Mouse (Mus musculus): ENCODE data around the gene Gm42372. TPM values are rescaled to one million over a fixed set of nuclear protein-coding genes. Genes with fewer than 3 reads are reported as not detected.
"Not testable (repeated sequence)": the region's sequence is repeated elsewhere in the genome, so short reads cannot be mapped to it uniquely, and the experiment has no call there.

Gm42372 gene
- polyA plus RNA-seq, 1 experiment from 2014 or later, result 0.14 TPM

GRCm38 (mm10) chr7:16947959-16948361 is 34.9 kb upstream of the Gm42372 start:
- no peaks in the 10 kb centered on the region for H3K36me3 ChIP-seq
- peaks cover 48% of the 10 kb centered on the region for H3K27me3 ChIP-seq (replicated peaks)
- H3K4me1 ChIP-seq (replicated peaks), result peaks cover 51% of the 10 kb centered on the region
- 0 out of 2 replicates have a peak, but pooled peaks have one; percentile 19 for ATAC-seq (ENCODE audit: insufficient number of reproducible peaks, low FRiP score)
- H3K9me3 ChIP-seq (replicated peaks), result no peaks in the 10 kb centered on the region
- no peak overlapping the region for H3K27ac ChIP-seq (ENCODE audit: poor library complexity, severe bottlenecking)
- 2% methylated on average over 4 of the region's 4 CpGs for WGBS
- peak overlapping the region; percentile 96 for H3K4me2 ChIP-seq
- H3K4me3 ChIP-seq, result 0 out of 2 replicates have a peak overlapping the region, but pooled peaks have one; percentile 63
- no peak overlapping the region for H3K9ac ChIP-seq

GRCm38 (mm10) chr7:16948923-16949458 is 33.9 kb upstream of the Gm42372 start:
- WGBS, result 56% methylated on average over 8 of the region's 8 CpGs
- Histone ChIP-seq H3K27ac (ENCODE audit: poor library complexity, severe bottlenecking) (no peak overlapping the region), H3K4me3 (no peak overlapping the region), H3K36me3 (no peaks in the 10 kb centered on the region), H3K9me3 (replicated peaks) (no peaks in the 10 kb centered on the region), H3K4me1 (replicated peaks) (peaks cover 49% of the 10 kb centered on the region), H3K4me2 (no peak overlapping the region), H3K9ac (no peak overlapping the region), H3K27me3 (replicated peaks) (peaks cover 48% of the 10 kb centered on the region)
- no peak for ATAC-seq (ENCODE audit: insufficient number of reproducible peaks, low FRiP score)

GRCm38 (mm10) chr7:16949908-16950841 is 32.7 kb upstream of the Gm42372 start:
- no peak overlapping the region for H3K27ac ChIP-seq (ENCODE audit: poor library complexity, severe bottlenecking)
- ATAC-seq (ENCODE audit: insufficient number of reproducible peaks, low FRiP score), result peak; percentile 48
- peaks cover 45% of the 10 kb centered on the region for H3K4me1 ChIP-seq (replicated peaks)

GRCm38 (mm10) chr7:16950861-16951635 is 31.8 kb upstream of the Gm42372 start:
- WGBS, result 27% methylated on average over 18 of the region's 18 CpGs
- no peaks in the 10 kb centered on the region for H3K9me3 ChIP-seq (replicated peaks)
- peak; percentile 63 for ATAC-seq (ENCODE audit: insufficient number of reproducible peaks, low FRiP score)

More at GRCm38 (mm10) chr7:16949908-16950841, 32.7 kb upstream of the Gm42372 start:
- Histone ChIP-seq H3K27me3 (replicated peaks) (peaks cover 43% of the 10 kb centered on the region), H3K4me3 (peak overlapping the region; percentile 35), H3K36me3 (no peaks in the 10 kb centered on the region), H3K4me2 (peak overlapping the region; percentile 73), H3K9me3 (replicated peaks) (no peaks in the 10 kb centered on the region), H3K9ac (peak overlapping the region; percentile 67)
- WGBS, result 12% methylated on average over 29 of the region's 29 CpGs

GRCm38 (mm10) chr7:16953776-16954175 is 29.1 kb upstream of the Gm42372 start:
- peaks cover 14% of the 10 kb centered on the region for H3K27me3 ChIP-seq (replicated peaks)
- H3K27ac ChIP-seq (ENCODE audit: poor library complexity, severe bottlenecking); H3K4me1 ChIP-seq (replicated peaks); H3K4me3 ChIP-seq; H3K9me3 ChIP-seq (replicated peaks); H3K36me3 ChIP-seq; H3K4me2 ChIP-seq; H3K9ac ChIP-seq; ATAC-seq (ENCODE audit: insufficient number of reproducible peaks, low FRiP score): not testable (repeated sequence)
- 61% methylated on average over 2 of the region's 2 CpGs for WGBS

More at GRCm38 (mm10) chr7:16950861-16951635, 31.8 kb upstream of the Gm42372 start:
- peaks cover 37% of the 10 kb centered on the region for H3K4me1 ChIP-seq (replicated peaks)
- H3K27ac ChIP-seq (ENCODE audit: poor library complexity, severe bottlenecking), result no peak overlapping the region
- H3K4me3 ChIP-seq, result no peak overlapping the region
- H3K4me2 ChIP-seq, result 0 out of 2 replicates have a peak overlapping the region, but pooled peaks have one; percentile 3
- H3K9ac ChIP-seq, result no peak overlapping the region
- peaks cover 35% of the 10 kb centered on the region for H3K27me3 ChIP-seq (replicated peaks)
- H3K36me3 ChIP-seq, result no peaks in the 10 kb centered on the region

- H3K4me3 ChIP-seq, result no peak overlapping the region
- H3K4me1 ChIP-seq (replicated peaks), result 0 out of 2 replicates have a peak, but pooled peaks cover 5% of the 10 kb centered on the region
- H3K9me3 ChIP-seq (replicated peaks), result no peaks in the 10 kb centered on the region
- ATAC-seq (ENCODE audit: insufficient number of reproducible peaks, low FRiP score), result no peak
- 53% methylated on average over 4 of the region's 4 CpGs for WGBS
- H3K36me3 ChIP-seq, result no peaks in the 10 kb centered on the region
- peaks cover 16% of the 10 kb centered on the region for H3K27me3 ChIP-seq (replicated peaks)
- H3K4me2 ChIP-seq, result no peak overlapping the region
- H3K27ac ChIP-seq (ENCODE audit: poor library complexity, severe bottlenecking), result no peak overlapping the region
- H3K9ac ChIP-seq, result no peak overlapping the region
These were observed 27.2 kb upstream of the Gm42372 start for GRCm38 (mm10) chr7:16955712-16956111.

- H3K9me3 ChIP-seq (replicated peaks), result no peaks in the 10 kb centered on the region
- no peak overlapping the region for H3K9ac ChIP-seq
- ATAC-seq (ENCODE audit: insufficient number of reproducible peaks, low FRiP score), result no peak
- 70% methylated on average over 15 of the region's 15 CpGs for WGBS
- no peak overlapping the region for H3K27ac ChIP-seq (ENCODE audit: poor library complexity, severe bottlenecking)
- 0 out of 2 replicates have a peak, but pooled peaks cover 5% of the 10 kb centered on the region for H3K4me1 ChIP-seq (replicated peaks)
- H3K4me2 ChIP-seq, result no peak overlapping the region
- no peak overlapping the region for H3K4me3 ChIP-seq
- H3K36me3 ChIP-seq, result no peaks in the 10 kb centered on the region
- H3K27me3 ChIP-seq (replicated peaks), result peaks cover 25% of the 10 kb centered on the region
These were observed 26.2 kb upstream of the Gm42372 start for GRCm38 (mm10) chr7:16956410-16957265.

- Histone ChIP-seq H3K4me2 (peak within 1 kb of the TSS; percentile 8; the same call in 1 of the 2 replicates), H3K27ac (ENCODE audit: poor library complexity, severe bottlenecking) (no peak within 1 kb of the TSS), H3K4me3 (no peak within 1 kb of the TSS), H3K9me3 (replicated peaks) (no peaks in the 10 kb centered on the region), H3K9ac (no peak within 1 kb of the TSS), H3K27me3 (replicated peaks) (peaks cover 29% of the 10 kb centered on the region), H3K36me3 (no peaks in the 10 kb centered on the region), H3K4me1 (replicated peaks) (0 out of 2 replicates have a peak, but pooled peaks cover 5% of the 10 kb centered on the region)
- ATAC-seq (ENCODE audit: insufficient number of reproducible peaks, low FRiP score), result no peak; the same call in 1 of the 2 replicates
- 24% methylated on average over 17 of the region's 17 CpGs for WGBS
These were observed 23.2 kb upstream of the Gm42372 start, which contains the start of gene Pnmal1 for GRCm38 (mm10) chr7:16959539-16960187. Gene Pnmal1, plus strand, starts transcription at chr7:16959679.

- Histone ChIP-seq H3K27ac (ENCODE audit: poor library complexity, severe bottlenecking) (no peak overlapping the region), H3K4me3 (no peak overlapping the region), H3K4me1 (replicated peaks) (0 out of 2 replicates have a peak, but pooled peaks cover 5% of the 10 kb centered on the region), H3K9me3 (replicated peaks) (no peaks in the 10 kb centered on the region), H3K4me2 (no peak overlapping the region), H3K36me3 (no peaks in the 10 kb centered on the region), H3K9ac (no peak overlapping the region), H3K27me3 (replicated peaks) (peaks cover 29% of the 10 kb centered on the region)
- 73% methylated on average over 5 of the region's 5 CpGs for WGBS
- no peak for ATAC-seq (ENCODE audit: insufficient number of reproducible peaks, low FRiP score)
These were observed 21.2 kb upstream of the Gm42372 start for GRCm38 (mm10) chr7:16961678-16962077.

- H3K9ac ChIP-seq, result no peak overlapping the region
- H3K27ac ChIP-seq (ENCODE audit: poor library complexity, severe bottlenecking), result no peak overlapping the region
- no peak overlapping the region for H3K4me3 ChIP-seq
- WGBS, result 79% methylated on average over 6 of the region's 6 CpGs
- no peak overlapping the region for H3K4me2 ChIP-seq
- ATAC-seq (ENCODE audit: insufficient number of reproducible peaks, low FRiP score), result no peak
- H3K36me3 ChIP-seq, result no peaks in the 10 kb centered on the region
- peaks cover 12% of the 10 kb centered on the region for H3K9me3 ChIP-seq (replicated peaks)
- H3K4me1 ChIP-seq (replicated peaks), result no peaks in the 10 kb centered on the region; the same call in 1 of the 2 replicates
- no peaks in the 10 kb centered on the region for H3K27me3 ChIP-seq (replicated peaks)
These were observed 14.5 kb upstream of the Gm42372 start for GRCm38 (mm10) chr7:16968414-16968813.

All from heart, embryonic 12.5 days (tissue).